Mouse (Mus musculus): ENCODE measurements around the gene Cntfr. TPM values are rescaled to one million over a fixed set of nuclear protein-coding genes. Genes with fewer than 3 reads are reported as not detected.
A peak's percentile ranks its signal among the peaks of the same experiment; 100 is the strongest.

The Cntfr gene
- polyA plus RNA-seq, 1 experiment from 2014 or later = 2.8 TPM

DNA sequence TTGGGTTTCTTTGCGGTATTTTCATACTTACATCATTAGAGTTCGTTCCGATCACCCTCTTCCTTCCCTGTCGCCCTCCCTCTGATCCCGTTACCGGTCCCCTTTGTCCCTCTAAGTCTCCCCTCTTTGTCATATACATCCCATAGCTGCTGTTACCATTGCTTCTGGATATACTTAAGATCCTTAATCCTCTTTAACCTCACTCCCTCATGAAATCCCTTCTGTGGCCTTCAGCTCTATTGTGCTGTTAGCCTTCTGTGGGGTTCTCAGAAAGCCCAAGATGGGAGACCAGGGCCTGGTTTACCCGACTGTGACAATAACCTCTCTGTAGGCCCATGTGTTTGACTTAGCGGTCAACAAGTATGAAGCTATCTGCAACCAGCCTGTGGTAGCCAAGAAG, 62.3 kb downstream of the Cntfr start:
- Histone ChIP-seq H3K27ac (ENCODE audit: low read depth, low read length) (no peak overlapping the region), H3K27me3 (replicated peaks; ENCODE audit: control insufficient read depth, insufficient read depth, low read length) (peaks cover 13% of the 10 kb centered on the region), H3K4me2 (replicated peaks; ENCODE audit: low read depth) (no peak overlapping the region), H3K4me3 (ENCODE audit: low read depth, low read length) (no peak overlapping the region), H3K9ac (ENCODE audit: low read depth, low read length) (no peak overlapping the region), H3K36me3 (ENCODE audit: control insufficient read depth, insufficient read depth) (no peaks in the 10 kb centered on the region), H3K4me1 (replicated peaks; ENCODE audit: control insufficient read depth, insufficient read depth, low read length) (peaks cover 4% of the 10 kb centered on the region; the same call in 1 of the 2 replicates), H3K9me3 (ENCODE audit: control insufficient read depth) (no peaks in the 10 kb centered on the region)
- 90% methylated on average over 8 of the region's 8 CpGs for WGBS
- no peak for ATAC-seq
- TF ChIP-seq CTCF (IDR thresholded peaks at IDR 0.05; ENCODE audit: low read depth) = no peak

DNA sequence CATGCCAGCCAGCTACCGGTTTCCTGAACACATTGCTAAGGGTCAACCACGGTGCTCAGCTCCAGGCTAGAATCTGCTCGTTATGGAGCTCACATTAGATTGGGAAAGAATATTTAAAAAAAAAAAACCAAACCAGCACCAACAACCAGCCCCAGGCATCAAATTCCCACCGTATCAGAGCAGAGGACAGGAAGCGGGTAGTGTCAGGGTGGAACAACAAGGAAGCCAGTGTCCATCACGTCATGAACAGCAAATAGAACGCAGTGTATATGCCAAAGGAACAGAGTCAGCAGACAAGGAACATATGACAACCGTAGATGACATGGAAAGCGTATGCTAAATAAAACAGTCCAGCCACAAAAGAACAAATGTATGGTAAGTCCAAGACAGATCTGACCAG, 63.9 kb downstream of the Cntfr start:
- WGBS = 83% methylated on average over 9 of the region's 9 CpGs
- no peak overlapping the region for H3K4me2 ChIP-seq (replicated peaks; ENCODE audit: low read depth)

DNA sequence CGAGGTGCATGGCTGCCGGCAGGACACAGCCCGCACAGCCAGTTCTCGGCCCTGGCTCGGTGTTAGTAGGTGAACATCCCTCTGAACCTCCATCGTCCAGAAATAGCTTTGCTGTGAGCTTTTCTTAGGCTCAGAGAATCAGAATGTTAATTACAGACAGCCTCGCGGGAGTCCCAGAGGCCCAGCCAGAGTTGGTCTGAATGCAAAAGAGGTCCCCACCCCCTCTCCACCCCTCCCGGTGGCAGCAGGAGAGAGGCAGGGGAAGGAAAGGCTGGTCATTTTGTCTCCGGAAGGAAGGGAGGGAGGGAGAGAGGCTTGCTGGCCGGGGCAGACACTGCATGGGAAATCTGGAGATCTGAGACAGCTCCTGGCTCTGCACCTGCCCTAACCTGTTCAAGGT, 65.5 kb downstream of the Cntfr start:
- WGBS = 10% methylated on average over 11 of the region's 11 CpGs
- ATAC-seq = no peak
- 0 out of 2 replicates have a peak overlapping the region, but pooled peaks have one; percentile 21 for H3K27ac ChIP-seq (ENCODE audit: low read depth, low read length)
- H3K4me2 ChIP-seq (replicated peaks; ENCODE audit: low read depth) = no peak overlapping the region
- H3K9ac ChIP-seq (ENCODE audit: low read depth, low read length) = no peak overlapping the region
- no peaks in the 10 kb centered on the region; the same call in 1 of the 2 replicates for H3K27me3 ChIP-seq (replicated peaks; ENCODE audit: control insufficient read depth, insufficient read depth, low read length)
- no peaks in the 10 kb centered on the region for H3K9me3 ChIP-seq (ENCODE audit: control insufficient read depth)
- no peak overlapping the region for H3K4me3 ChIP-seq (ENCODE audit: low read depth, low read length)
- TF ChIP-seq CTCF (IDR thresholded peaks at IDR 0.05; ENCODE audit: low read depth) = no peak
- no peaks in the 10 kb centered on the region for H3K36me3 ChIP-seq (ENCODE audit: control insufficient read depth, insufficient read depth)
- H3K4me1 ChIP-seq (replicated peaks; ENCODE audit: control insufficient read depth, insufficient read depth, low read length) = peaks cover 6% of the 10 kb centered on the region; the same call in 1 of the 2 replicates

More for the DNA sequence above, 63.9 kb downstream of the Cntfr start:
- H3K4me1 ChIP-seq (replicated peaks; ENCODE audit: control insufficient read depth, insufficient read depth, low read length) = peaks cover 4% of the 10 kb centered on the region; the same call in 1 of the 2 replicates
- H3K9ac ChIP-seq (ENCODE audit: low read depth, low read length) = no peak overlapping the region
- ATAC-seq = no peak
- no peaks in the 10 kb centered on the region for H3K36me3 ChIP-seq (ENCODE audit: control insufficient read depth, insufficient read depth)
- H3K4me3 ChIP-seq (ENCODE audit: low read depth, low read length) = no peak overlapping the region
- H3K9me3 ChIP-seq (ENCODE audit: control insufficient read depth) = no peaks in the 10 kb centered on the region
- no peak for TF ChIP-seq CTCF (IDR thresholded peaks at IDR 0.05; ENCODE audit: low read depth)
- H3K27ac ChIP-seq (ENCODE audit: low read depth, low read length) = no peak overlapping the region
- no peaks in the 10 kb centered on the region; the same call in 1 of the 2 replicates for H3K27me3 ChIP-seq (replicated peaks; ENCODE audit: control insufficient read depth, insufficient read depth, low read length)

DNA sequence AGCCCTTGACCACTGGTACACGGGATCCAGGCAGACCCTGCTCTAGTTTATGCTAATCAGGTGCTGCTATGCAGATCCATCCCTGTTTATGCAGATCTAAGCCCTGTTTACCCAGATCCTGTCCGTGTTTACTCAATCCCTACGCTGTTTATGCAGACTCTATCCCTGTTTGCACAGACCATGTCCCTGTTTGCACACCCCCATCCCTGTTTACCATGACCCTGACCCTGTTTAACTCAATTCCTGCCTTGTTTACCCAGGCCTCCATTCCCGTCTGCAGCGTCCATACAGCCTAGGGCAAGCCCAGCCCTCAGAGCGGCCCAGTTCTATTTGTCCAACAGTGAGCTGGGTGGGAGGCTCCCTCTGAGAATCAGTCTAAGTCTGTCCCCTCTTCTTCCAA, 66.7 kb downstream of the Cntfr start:
- no peaks in the 10 kb centered on the region for H3K36me3 ChIP-seq (ENCODE audit: control insufficient read depth, insufficient read depth)
- ATAC-seq = no peak
- no peaks in the 10 kb centered on the region; the same call in 1 of the 2 replicates for H3K27me3 ChIP-seq (replicated peaks; ENCODE audit: control insufficient read depth, insufficient read depth, low read length)
- no peaks in the 10 kb centered on the region for H3K9me3 ChIP-seq (ENCODE audit: control insufficient read depth)
- H3K4me1 ChIP-seq (replicated peaks; ENCODE audit: control insufficient read depth, insufficient read depth, low read length) = peaks cover 6% of the 10 kb centered on the region; the same call in 1 of the 2 replicates
- H3K27ac ChIP-seq (ENCODE audit: low read depth, low read length) = no peak overlapping the region
- no peak overlapping the region for H3K4me2 ChIP-seq (replicated peaks; ENCODE audit: low read depth)
- WGBS = 24% methylated on average over 6 of the region's 6 CpGs
- H3K4me3 ChIP-seq (ENCODE audit: low read depth, low read length) = no peak overlapping the region
- no peak for TF ChIP-seq CTCF (IDR thresholded peaks at IDR 0.05; ENCODE audit: low read depth)
- H3K9ac ChIP-seq (ENCODE audit: low read depth, low read length) = no peak overlapping the region

DNA sequence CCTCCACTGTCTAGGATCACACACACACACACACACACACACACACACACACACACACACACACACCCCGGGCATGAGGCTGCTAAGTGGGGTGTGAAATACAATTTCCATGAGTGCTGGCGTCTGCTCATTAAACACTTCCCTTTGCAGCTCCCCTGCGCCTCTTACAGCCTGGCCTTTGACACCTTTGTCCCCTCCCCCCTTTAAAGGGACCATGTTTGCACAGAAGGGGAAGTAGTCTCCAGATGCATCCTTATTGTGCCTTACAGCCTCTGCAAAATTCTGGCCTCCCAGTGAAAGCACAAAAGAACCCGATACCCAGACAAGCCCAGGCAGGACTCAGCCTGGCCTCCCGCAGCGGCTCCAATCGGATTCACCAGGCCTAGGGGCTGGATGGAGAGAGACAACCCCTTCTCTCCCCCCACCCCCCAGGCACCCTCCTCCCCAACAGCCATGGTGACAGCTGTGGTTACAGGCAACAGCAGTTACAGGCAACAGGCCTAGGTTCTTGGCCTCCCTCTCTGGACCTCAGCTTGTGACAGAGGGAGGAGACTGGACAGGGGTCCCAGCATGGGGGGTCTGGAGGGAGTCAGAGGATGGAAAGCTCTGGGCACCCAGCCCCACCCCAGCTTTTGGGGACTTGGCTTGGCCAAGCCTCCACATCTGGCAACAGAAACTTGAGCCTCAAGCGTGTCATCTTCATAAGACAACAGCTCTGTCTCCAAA, 68.5 kb downstream of the Cntfr start:
- Histone ChIP-seq H3K27me3 (replicated peaks; ENCODE audit: control insufficient read depth, insufficient read depth, low read length) (no peaks in the 10 kb centered on the region; the same call in 1 of the 2 replicates), H3K4me2 (replicated peaks; ENCODE audit: low read depth) (0 out of 2 replicates have a peak overlapping the region, but pooled peaks have one; percentile 6), H3K4me1 (replicated peaks; ENCODE audit: control insufficient read depth, insufficient read depth, low read length) (peaks cover 6% of the 10 kb centered on the region; the same call in 1 of the 2 replicates), H3K27ac (ENCODE audit: low read depth, low read length) (no peak overlapping the region; the same call in 1 of the 2 replicates), H3K9me3 (ENCODE audit: control insufficient read depth) (no peaks in the 10 kb centered on the region), H3K36me3 (ENCODE audit: control insufficient read depth, insufficient read depth) (no peaks in the 10 kb centered on the region), H3K9ac (ENCODE audit: low read depth, low read length) (no peak overlapping the region), H3K4me3 (ENCODE audit: low read depth, low read length) (no peak overlapping the region)
- no peak for TF ChIP-seq CTCF (IDR thresholded peaks at IDR 0.05; ENCODE audit: low read depth)
- WGBS = 14% methylated on average over 8 of the region's 8 CpGs
- ATAC-seq = 0 out of 2 replicates have a peak, but pooled peaks have one; percentile 11

DNA sequence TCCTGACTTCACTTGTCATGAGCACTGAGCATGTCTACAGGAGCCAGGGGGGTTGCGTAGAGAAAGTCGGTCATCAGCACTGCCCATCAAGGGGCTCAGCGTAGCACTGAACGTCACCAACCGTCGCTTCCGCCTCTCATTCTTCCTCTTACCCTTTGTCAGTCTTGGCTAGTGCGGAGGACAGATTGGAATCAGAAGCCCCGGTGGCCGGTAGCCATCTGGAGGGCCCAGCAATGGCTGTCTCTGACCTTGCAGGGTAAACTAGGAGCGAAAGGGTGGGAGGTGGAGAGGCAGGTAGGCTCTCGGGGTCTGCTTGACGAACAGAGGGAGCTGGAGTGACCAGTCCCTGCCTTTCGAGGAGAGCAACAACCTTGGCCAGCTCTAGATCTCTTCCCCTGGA, 74.8 kb downstream of the Cntfr start:
- no peak overlapping the region for H3K27ac ChIP-seq (ENCODE audit: low read depth, low read length)

More for the DNA sequence above, 74.8 kb downstream of the Cntfr start:
- Histone ChIP-seq H3K27me3 (replicated peaks; ENCODE audit: control insufficient read depth, insufficient read depth, low read length) (no peaks in the 10 kb centered on the region), H3K4me1 (replicated peaks; ENCODE audit: control insufficient read depth, insufficient read depth, low read length) (no peaks in the 10 kb centered on the region), H3K36me3 (ENCODE audit: control insufficient read depth, insufficient read depth) (no peaks in the 10 kb centered on the region), H3K4me3 (ENCODE audit: low read depth, low read length) (no peak overlapping the region), H3K9me3 (ENCODE audit: control insufficient read depth) (no peaks in the 10 kb centered on the region), H3K4me2 (replicated peaks; ENCODE audit: low read depth) (no peak overlapping the region), H3K9ac (ENCODE audit: low read depth, low read length) (no peak overlapping the region)
- no peak for TF ChIP-seq CTCF (IDR thresholded peaks at IDR 0.05; ENCODE audit: low read depth)
- 88% methylated on average over 14 of the region's 14 CpGs for WGBS
- ATAC-seq = no peak

Data from intestine, postnatal 0 days (tissue).